Mouse (Mus musculus) MEL (cell line): ENCODE results near the gene Gfpt2. TPM values are rescaled to one million over a fixed set of nuclear protein-coding genes. Genes with fewer than 3 reads are reported as not detected.

ENCODE experiments used
- DNase-seq: peaks from one replicate; pipeline ENCODE4 v3.0.0; 2011; ENCODE audit warnings: low read depth, low spot score
- H3K27ac ChIP-seq: 2 replicates; pipeline ENCODE4 v1.5.1; 2012; ENCODE audit warnings: low read depth, mild to moderate bottlenecking, control low read depth, low read length, moderate library complexity; ENCODE audit not compliant: control insufficient read depth
- H3K27me3 ChIP-seq, 2 experiments: fragments of 150-350 bp in 1 of 2; sonication (generic) in 1 of 2; 2 replicates each; pipeline ENCODE4 v1.6.1; 2012; ENCODE audit warnings: low read length in 2 of 2, mild to moderate bottlenecking in 2 of 2, improper control_type of control experiment in 1 of 2, moderate library complexity in 1 of 2; ENCODE audit not compliant: insufficient read depth in 2 of 2, control insufficient read depth in 1 of 2
- H3K36me3 ChIP-seq, 2 experiments: 2 replicates each; pipeline ENCODE4 v1.6.1; 2012 to 2014; ENCODE audit warnings: low read length in 2 of 2, improper control_type of control experiment in 1 of 2, inconsistent platforms in 1 of 2, mild to moderate bottlenecking in 1 of 2; ENCODE audit not compliant: insufficient read depth in 2 of 2, control insufficient read depth in 1 of 2
- H3K4me1 ChIP-seq, 2 experiments: fragments of 150-350 bp in 1 of 2; sonication (generic) in 1 of 2; 2 replicates each; pipeline ENCODE4 v1.6.1; 2012; ENCODE audit warnings: low read length in 2 of 2, improper control_type of control experiment in 1 of 2, mild to moderate bottlenecking in 1 of 2; ENCODE audit not compliant: insufficient read depth in 2 of 2, control insufficient read depth in 1 of 2
- H3K4me3 ChIP-seq, 2 experiments: fragments of 150-350 bp in 1 of 2; sonication (generic) in 1 of 2; 2 replicates each; pipeline ENCODE4 v1.5.1; 2012; ENCODE audit warnings: low read depth in 2 of 2, low read length in 2 of 2, mild to moderate bottlenecking in 2 of 2, moderate library complexity in 2 of 2, control low read depth in 1 of 2, improper control_type of control experiment in 1 of 2; ENCODE audit not compliant: control insufficient read depth in 1 of 2, insufficient read depth in 1 of 2
- H3K79me2 ChIP-seq: 2 replicates; pipeline ENCODE4 v1.6.1; 2012; ENCODE audit warnings: mild to moderate bottlenecking, low read length, moderate library complexity; ENCODE audit not compliant: control insufficient read depth, poor library complexity, insufficient read depth
- H3K9ac ChIP-seq: 2 replicates; pipeline ENCODE4 v1.6.1; 2012; ENCODE audit warnings: low read depth, mild to moderate bottlenecking, control low read depth, low read length, moderate library complexity; ENCODE audit not compliant: control insufficient read depth, poor library complexity, severe bottlenecking
- H3K9me3 ChIP-seq: fragments of 150-350 bp; sonication (generic); replicated peaks from 2 replicates; pipeline ENCODE4 v1.6.1; 2012; ENCODE audit warnings: mild to moderate bottlenecking, low read length, improper control_type of control experiment, moderate library complexity; ENCODE audit not compliant: insufficient read depth
- BHLHE40 ChIP-seq: IDR thresholded peaks from 2 replicates; pipeline ENCODE4 v1.6.1; 2012; ENCODE audit warnings: low read depth, mild to moderate bottlenecking, inconsistent platforms, low read length, improper control_type of control experiment, borderline replicate concordance
- CHD1 ChIP-seq: IDR thresholded peaks from 2 replicates; pipeline ENCODE4 v1.6.1; 2012; ENCODE audit warnings: low read depth, mild to moderate bottlenecking, inconsistent platforms, low read length, improper control_type of control experiment
- CHD2 ChIP-seq: IDR thresholded peaks from 2 replicates; pipeline ENCODE4 v1.6.1; 2011; ENCODE audit warnings: low read length, improper control_type of control experiment
- CTCF ChIP-seq, 3 experiments: IDR thresholded peaks in 2 of 3; conservative IDR thresholded peaks in 1 of 3; 2 replicates each; pipeline ENCODE4 v1.5.1; 2011 to 2012; ENCODE audit warnings: low read length in 3 of 3, low read depth in 2 of 3, mild to moderate bottlenecking in 2 of 3, improper control_type of control experiment in 1 of 3, inconsistent platforms in 1 of 3, mixed read lengths in 1 of 3, moderate library complexity in 1 of 3; ENCODE audit not compliant: control insufficient read depth in 1 of 3, insufficient read depth in 1 of 3, poor library complexity in 1 of 3, severe bottlenecking in 1 of 3
- E2F4 ChIP-seq: IDR thresholded peaks from 2 replicates; pipeline ENCODE4 v1.6.1; 2011; ENCODE audit warnings: low read depth, low read length, improper control_type of control experiment, borderline replicate concordance
- EP300 ChIP-seq, 2 experiments: IDR thresholded peaks; 2 replicates each; pipeline ENCODE4 v1.6.1; 2011; ENCODE audit warnings: improper control_type of control experiment in 2 of 2, low read length in 2 of 2, low read depth in 1 of 2, mild to moderate bottlenecking in 1 of 2
- ETS1 ChIP-seq: IDR thresholded peaks from 2 replicates; pipeline ENCODE4 v1.6.1; 2012; ENCODE audit warnings: low read depth, mild to moderate bottlenecking, inconsistent platforms, low read length, improper control_type of control experiment, moderate library complexity
- GABPA ChIP-seq: IDR thresholded peaks from 2 replicates; pipeline ENCODE4 v1.6.1; 2012; ENCODE audit warnings: low read depth, mild to moderate bottlenecking, inconsistent platforms, low read length, improper control_type of control experiment, moderate library complexity
- GATA1 ChIP-seq: IDR thresholded peaks from 2 replicates; pipeline ENCODE4 v1.6.1; 2011; ENCODE audit warnings: low read depth, low read length, improper control_type of control experiment
- HCFC1 ChIP-seq: IDR thresholded peaks from 2 replicates; pipeline ENCODE4 v1.6.1; 2012; ENCODE audit warnings: low read depth, mild to moderate bottlenecking, inconsistent platforms, low read length, improper control_type of control experiment, moderate library complexity
- KAT2A ChIP-seq: conservative IDR thresholded peaks from 2 replicates; pipeline ENCODE4 v1.6.1; 2012; ENCODE audit warnings: low read depth, low read length, improper control_type of control experiment, inconsistent platforms
- MAFK ChIP-seq: IDR thresholded peaks from 2 replicates; pipeline ENCODE4 v1.6.1; 2011; ENCODE audit warnings: low read depth, mild to moderate bottlenecking, low read length, improper control_type of control experiment, borderline replicate concordance
- MAX ChIP-seq: IDR thresholded peaks from 2 replicates; pipeline ENCODE4 v1.6.1; 2011; ENCODE audit warnings: low read length, improper control_type of control experiment
- MEF2A ChIP-seq: IDR thresholded peaks from 2 replicates; pipeline ENCODE4 v1.6.1; 2014; ENCODE audit warnings: low read depth, mild to moderate bottlenecking, inconsistent platforms, low read length, improper control_type of control experiment; ENCODE audit not compliant: poor library complexity, insufficient replicate concordance, severe bottlenecking; ENCODE audit errors: extremely low read depth
- MXI1 ChIP-seq: IDR thresholded peaks from 2 replicates; pipeline ENCODE4 v1.6.1; 2011; ENCODE audit warnings: mild to moderate bottlenecking, low read depth, low read length, improper control_type of control experiment
- MYB ChIP-seq: IDR thresholded peaks from 2 replicates; pipeline ENCODE4 v1.6.1; 2011; ENCODE audit warnings: mild to moderate bottlenecking, low read depth, low read length, improper control_type of control experiment
- MYC ChIP-seq: IDR thresholded peaks from 2 replicates; pipeline ENCODE4 v1.6.1; 2011; ENCODE audit warnings: low read depth, mild to moderate bottlenecking, low read length, improper control_type of control experiment, moderate library complexity
- NELFE ChIP-seq: IDR thresholded peaks from 2 replicates; pipeline ENCODE4 v1.6.1; 2011; ENCODE audit warnings: low read depth, low read length, improper control_type of control experiment
- NRF1 ChIP-seq: IDR thresholded peaks from 2 replicates; pipeline ENCODE4 v1.6.1; 2014; ENCODE audit warnings: low read depth, mild to moderate bottlenecking, inconsistent platforms, low read length, improper control_type of control experiment, moderate library complexity; ENCODE audit not compliant: poor library complexity, insufficient read depth, severe bottlenecking
- POLR2A ChIP-seq, 2 experiments: IDR thresholded peaks; 2 replicates each; pipeline ENCODE4 v1.6.1; 2011 to 2012; ENCODE audit warnings: low read length in 2 of 2, mild to moderate bottlenecking in 2 of 2, control low read depth in 1 of 2, improper control_type of control experiment in 1 of 2, low read depth in 1 of 2, moderate library complexity in 1 of 2; ENCODE audit not compliant: control insufficient read depth in 1 of 2, insufficient read depth in 1 of 2, poor library complexity in 1 of 2
- POLR2AphosphoS2 ChIP-seq: IDR thresholded peaks from 2 replicates; pipeline ENCODE4 v1.6.1; 2011; ENCODE audit warnings: low read length, improper control_type of control experiment
- POLR2AphosphoS5 ChIP-seq: IDR thresholded peaks from 2 replicates; pipeline ENCODE4 v1.6.1; 2012; ENCODE audit warnings: low read depth, borderline replicate concordance, mild to moderate bottlenecking, inconsistent platforms, low read length, moderate library complexity, mixed read lengths
- RAD21 ChIP-seq: IDR thresholded peaks from 2 replicates; pipeline ENCODE4 v1.6.1; 2011; ENCODE audit warnings: mild to moderate bottlenecking, low read depth, low read length, improper control_type of control experiment
- RCOR1 ChIP-seq: IDR thresholded peaks from 2 replicates; pipeline ENCODE4 v1.6.1; 2012; ENCODE audit warnings: low read depth, mild to moderate bottlenecking, inconsistent platforms, low read length, improper control_type of control experiment
- SIN3A ChIP-seq: IDR thresholded peaks from 2 replicates; pipeline ENCODE4 v1.6.1; 2012; ENCODE audit warnings: low read length, improper control_type of control experiment, inconsistent platforms
- SMC3 ChIP-seq: IDR thresholded peaks from 2 replicates; pipeline ENCODE4 v1.6.1; 2011; ENCODE audit warnings: low read depth, low read length, improper control_type of control experiment
- TAL1 ChIP-seq: IDR thresholded peaks from 2 replicates; pipeline ENCODE4 v1.6.1; 2012; ENCODE audit warnings: mild to moderate bottlenecking, inconsistent platforms, low read length, moderate library complexity, mixed read lengths
- TBP ChIP-seq: IDR thresholded peaks from 2 replicates; pipeline ENCODE4 v1.8.0; 2011; ENCODE audit warnings: low read depth, low read length, improper control_type of control experiment
- TCF12 ChIP-seq: IDR thresholded peaks from 2 replicates; pipeline ENCODE4 v1.6.1; 2014; ENCODE audit warnings: low read depth, mild to moderate bottlenecking, inconsistent platforms, low read length, improper control_type of control experiment, moderate library complexity
- UBTF ChIP-seq: IDR thresholded peaks from 2 replicates; pipeline ENCODE4 v1.6.1; 2012; ENCODE audit warnings: low read depth, mild to moderate bottlenecking, inconsistent platforms, low read length, improper control_type of control experiment, moderate library complexity, borderline replicate concordance; ENCODE audit not compliant: insufficient read depth
- USF1 ChIP-seq: IDR thresholded peaks from 2 replicates; pipeline ENCODE4 v1.6.1; 2014; ENCODE audit warnings: low read depth, mild to moderate bottlenecking, inconsistent platforms, low read length, improper control_type of control experiment, moderate library complexity
- USF2 ChIP-seq, 2 experiments: IDR thresholded peaks; 2 replicates each; pipeline ENCODE4 v1.6.1; 2011 to 2012; ENCODE audit warnings: improper control_type of control experiment in 2 of 2, low read length in 2 of 2, borderline replicate concordance in 1 of 2, inconsistent platforms in 1 of 2, low read depth in 1 of 2, mild to moderate bottlenecking in 1 of 2; ENCODE audit not compliant: insufficient read depth in 1 of 2
- ZC3H11A ChIP-seq: IDR thresholded peaks from 2 replicates; pipeline ENCODE4 v1.6.1; 2012; ENCODE audit warnings: low read depth, mild to moderate bottlenecking, inconsistent platforms, low read length, improper control_type of control experiment
- ZKSCAN1 ChIP-seq: IDR thresholded peaks from 2 replicates; pipeline ENCODE4 v1.6.1; 2012; ENCODE audit warnings: low read depth, mild to moderate bottlenecking, inconsistent platforms, low read length, improper control_type of control experiment, moderate library complexity
- ZMIZ1 ChIP-seq: IDR thresholded peaks from 2 replicates; pipeline ENCODE4 v1.6.1; 2012; ENCODE audit warnings: low read depth, mild to moderate bottlenecking, inconsistent platforms, low read length, improper control_type of control experiment, moderate library complexity
- ZNF384 ChIP-seq: IDR thresholded peaks from 2 replicates; pipeline ENCODE4 v1.6.1; 2012; ENCODE audit warnings: low read depth, mild to moderate bottlenecking, inconsistent platforms, low read length, improper control_type of control experiment
- polyA plus RNA-seq, 2 experiments: library from polyadenylated mRNA; stranded (reverse) in 1 of 2; unstranded in 1 of 2; fragments of >175 nt in 1 of 2; fragments of >200 nt in 1 of 2; gene quantifications; 2 replicates each; pipeline versions ENCODE4 v1.2.1 to v1.2.4; 2012; ENCODE audit warnings: low replicate concordance in 2 of 2, low read depth in 1 of 2; ENCODE audit not compliant: insufficient read length in 2 of 2, insufficient read depth in 1 of 2, missing spikeins in 1 of 2
- total RNA-seq: library from RNA; depleted of rRNA; stranded (reverse); fragments of 300-350 nt; gene quantifications from 2 replicates; pipeline ENCODE4 v1.2.3, GENCODE M21; 2012

Gene Gfpt2
- total and polyA plus RNA-seq, 3 experiments: 4.0 to 8.0 TPM; not detected in 1

- Histone ChIP-seq H3K36me3 (peaks cover 0 to 24% of the 10 kb centered on the region in 2 experiments; a peak in 2 of 4 replicates), H3K9me3 (no peaks in the 10 kb centered on the region), H3K79me2 (no peaks in the 10 kb centered on the region), H3K4me3 (0 out of 4 replicates have a peak overlapping the region, but pooled peaks of 1 of the 2 experiments have one; percentile 2), H3K27me3 (no peaks in the 10 kb centered on the region), H3K9ac (peak overlapping the region; percentile 30; the same call in 1 of the 2 replicates), H3K4me1 (peaks cover 16 to 22% of the 10 kb centered on the region in 2 experiments), H3K27ac (peak overlapping the region; percentile 49)
- DNase-seq: peak; percentile 65
- TF ChIP-seq MXI1: no peak
- TF ChIP-seq TBP: no peak
- peak; percentile 71 for TF ChIP-seq TCF12
- TF ChIP-seq EP300 (IDR thresholded peaks at IDR 0.05; ENCODE audit: low read depth in 1 of 2, low read length in 2 of 2): peak; percentile 64 to 80
- no peak for TF ChIP-seq RAD21
- TF ChIP-seq POLR2AphosphoS5: no peak
- no peak for TF ChIP-seq NRF1
- TF ChIP-seq NELFE: no peak
- no peak for TF ChIP-seq HCFC1
- TF ChIP-seq MEF2A: no peak
- no peak for TF ChIP-seq USF2 (IDR thresholded peaks at IDR 0.05; ENCODE audit: borderline replicate concordance in 1 of 2, insufficient read depth in 1 of 2, low read depth in 1 of 2, low read length in 2 of 2)
- TF ChIP-seq ETS1: peak; percentile 49
- TF ChIP-seq CTCF (IDR thresholded peaks at IDR 0.05 in 2 of 3, conservative IDR thresholded peaks at IDR 0.05 in 1 of 3; ENCODE audit: control insufficient read depth in 1 of 3, insufficient read depth in 1 of 3, low read depth in 2 of 3, low read length in 3 of 3, poor library complexity in 1 of 3, severe bottlenecking in 1 of 3): no peak
- TF ChIP-seq CHD1: no peak
- no peak for TF ChIP-seq CHD2
- TF ChIP-seq ZC3H11A: 0 out of 2 replicates have a peak, but pooled peaks have one; percentile 22
- TF ChIP-seq MYB: no peak
- no peak for TF ChIP-seq MAX
- TF ChIP-seq BHLHE40: peak; percentile 50; the same call in 1 of the 2 replicates
- TF ChIP-seq GABPA: 0 out of 2 replicates have a peak, but pooled peaks have one; percentile 24
- TF ChIP-seq E2F4: no peak
- TF ChIP-seq POLR2A (IDR thresholded peaks at IDR 0.05; ENCODE audit: control insufficient read depth in 1 of 2, insufficient read depth in 1 of 2, low read depth in 1 of 2, low read length in 2 of 2, poor library complexity in 1 of 2): no peak
- no peak for TF ChIP-seq TAL1
- peak; percentile 20; the same call in 1 of the 2 replicates for TF ChIP-seq ZKSCAN1
- peak; percentile 93 for TF ChIP-seq GATA1
- 0 out of 2 replicates have a peak, but pooled peaks have one; percentile 19 for TF ChIP-seq MAFK
- no peak for TF ChIP-seq UBTF
- TF ChIP-seq ZMIZ1: no peak
- TF ChIP-seq MYC: no peak
- no peak for TF ChIP-seq SMC3
- peak; percentile 42 for TF ChIP-seq SIN3A
- peak; percentile 67 for TF ChIP-seq ZNF384
- TF ChIP-seq KAT2A: no peak
- TF ChIP-seq POLR2AphosphoS2: no peak
- no peak for TF ChIP-seq USF1
- peak; percentile 57 for TF ChIP-seq RCOR1
Measured at GRCm38 (mm10) chr11:49781833-49782399, 12.1 kb upstream of the Gfpt2 start.
